Mouse (Mus musculus) testis, adult 2 months (tissue): ENCODE data around the gene Eva1c. TPM values are rescaled to one million over a fixed set of nuclear protein-coding genes. Genes with fewer than 3 reads are reported as not detected.
A peak's percentile ranks its signal among the peaks of the same experiment; 100 is the strongest.

Experiments used
- H3K27ac ChIP-seq: fragments of 200-500 bp; 2 replicates; pipeline ENCODE4 v1.5.1; 2012; ENCODE audit warnings: low read depth, low read length; ENCODE audit not compliant: control insufficient read depth, insufficient read depth
- H3K27me3 ChIP-seq: fragments of 200-500 bp; 2 replicates; pipeline ENCODE4 v1.6.1; 2012; ENCODE audit warnings: mild to moderate bottlenecking, low read length, moderate library complexity; ENCODE audit not compliant: control insufficient read depth, insufficient read depth
- H3K36me3 ChIP-seq: fragments of 200-500 bp; 2 replicates; pipeline ENCODE4 v1.6.1; 2012; ENCODE audit warnings: mild to moderate bottlenecking, low read length; ENCODE audit not compliant: control insufficient read depth, insufficient read depth
- H3K4me1 ChIP-seq: fragments of 200-500 bp; 2 replicates; pipeline ENCODE4 v1.6.1; 2012; ENCODE audit warnings: low read length; ENCODE audit not compliant: control insufficient read depth, insufficient read depth
- H3K4me3 ChIP-seq: fragments of 200-500 bp; 2 replicates; pipeline ENCODE4 v1.5.1; 2012; ENCODE audit warnings: low read depth, mild to moderate bottlenecking, low read length, moderate library complexity, mixed read lengths; ENCODE audit not compliant: control insufficient read depth
- CTCF ChIP-seq: fragments of 200-500 bp; IDR thresholded peaks from 2 replicates; pipeline ENCODE4 v1.5.1; 2012; ENCODE audit warnings: low read depth, mild to moderate bottlenecking, inconsistent platforms, low read length, moderate library complexity; ENCODE audit not compliant: control insufficient read depth, insufficient read depth, insufficient replicate concordance
- POLR2A ChIP-seq: fragments of 200-500 bp; IDR thresholded peaks from 2 replicates; pipeline ENCODE4 v1.6.1; 2012; ENCODE audit warnings: low read depth, mild to moderate bottlenecking, inconsistent platforms, low read length, moderate library complexity; ENCODE audit not compliant: control insufficient read depth
- polyA plus RNA-seq: library from polyadenylated mRNA; depleted of rRNA; stranded (reverse); fragments of >200 nt; gene quantifications from 2 replicates; pipeline ENCODE4 v1.2.3, GENCODE M21; 2012

Gene Eva1c
- polyA plus RNA-seq, 1 experiment = 40.0 TPM

GRCm38 (mm10) chr16:90868129-90868528 is 41.6 kb downstream of the Eva1c start:
- Histone ChIP-seq H3K4me1 (no peaks in the 10 kb centered on the region), H3K27ac (no peak overlapping the region)

DNA sequence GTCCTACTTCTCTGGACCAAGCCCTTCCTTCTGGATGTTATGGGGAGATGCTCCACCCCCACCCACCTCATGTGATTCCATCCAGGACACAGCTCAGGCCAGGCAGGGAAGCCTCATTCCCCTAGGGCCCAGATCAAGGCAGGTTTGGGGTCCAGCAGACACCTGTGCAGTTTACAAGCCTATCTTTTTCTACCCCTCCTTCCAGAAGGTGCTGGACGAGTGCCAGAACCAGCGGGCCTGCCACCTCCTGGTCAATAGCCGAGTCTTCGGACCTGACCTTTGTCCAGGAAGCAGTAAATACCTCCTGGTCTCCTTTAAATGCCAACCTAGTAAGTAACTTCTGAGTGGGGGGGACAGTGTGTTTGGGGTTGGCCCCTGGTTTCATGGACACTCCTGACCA is 42.8 kb downstream of the Eva1c start:
- H3K27me3 ChIP-seq = no peaks in the 10 kb centered on the region
- no peak overlapping the region for H3K4me3 ChIP-seq
- TF ChIP-seq POLR2A (no peak), CTCF (no peak)
- no peaks in the 10 kb centered on the region for H3K4me1 ChIP-seq
- no peaks in the 10 kb centered on the region for H3K36me3 ChIP-seq
- H3K27ac ChIP-seq = no peak overlapping the region

More at GRCm38 (mm10) chr16:90868129-90868528, 41.6 kb downstream of the Eva1c start:
- Histone ChIP-seq H3K4me3 (no peak overlapping the region), H3K27me3 (no peaks in the 10 kb centered on the region), H3K36me3 (no peaks in the 10 kb centered on the region)
- TF ChIP-seq POLR2A (no peak), CTCF (no peak)

DNA sequence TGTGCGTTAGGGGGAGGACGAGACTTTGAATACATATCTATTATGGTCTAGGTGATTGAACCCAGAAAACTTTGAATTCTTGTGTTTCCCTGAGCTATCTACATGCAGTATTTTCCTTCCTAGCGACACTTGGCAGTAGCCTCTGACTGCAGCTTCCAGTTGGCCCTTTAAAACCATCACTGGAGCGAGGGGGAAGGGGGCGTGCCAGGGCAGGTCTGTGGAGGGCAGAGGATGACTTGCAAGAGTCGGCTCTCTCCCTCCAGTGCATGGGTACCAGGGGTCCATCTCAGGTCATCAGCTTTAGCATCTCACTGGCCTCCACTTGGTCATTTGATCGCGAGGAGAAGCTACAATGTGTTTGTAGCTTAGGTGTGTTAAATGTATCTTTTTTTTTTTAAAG is 46.4 kb downstream of the Eva1c start:
- no peak overlapping the region for H3K27ac ChIP-seq
- H3K4me3 ChIP-seq = no peak overlapping the region
- TF ChIP-seq POLR2A = no peak
- TF ChIP-seq CTCF = no peak
- H3K36me3 ChIP-seq = no peaks in the 10 kb centered on the region
- peaks cover 3% of the 10 kb centered on the region; the same call in 1 of the 2 replicates for H3K4me1 ChIP-seq
- H3K27me3 ChIP-seq = no peaks in the 10 kb centered on the region

- Histone ChIP-seq H3K4me3 (no peak overlapping the region), H3K36me3 (no peaks in the 10 kb centered on the region), H3K27ac (no peak overlapping the region), H3K27me3 (no peaks in the 10 kb centered on the region), H3K4me1 (peaks cover 3% of the 10 kb centered on the region; the same call in 1 of the 2 replicates)
- no peak for TF ChIP-seq POLR2A
- TF ChIP-seq CTCF = no peak
These were observed 48.0 kb downstream of the Eva1c start for GRCm38 (mm10) chr16:90874536-90874935.

DNA sequence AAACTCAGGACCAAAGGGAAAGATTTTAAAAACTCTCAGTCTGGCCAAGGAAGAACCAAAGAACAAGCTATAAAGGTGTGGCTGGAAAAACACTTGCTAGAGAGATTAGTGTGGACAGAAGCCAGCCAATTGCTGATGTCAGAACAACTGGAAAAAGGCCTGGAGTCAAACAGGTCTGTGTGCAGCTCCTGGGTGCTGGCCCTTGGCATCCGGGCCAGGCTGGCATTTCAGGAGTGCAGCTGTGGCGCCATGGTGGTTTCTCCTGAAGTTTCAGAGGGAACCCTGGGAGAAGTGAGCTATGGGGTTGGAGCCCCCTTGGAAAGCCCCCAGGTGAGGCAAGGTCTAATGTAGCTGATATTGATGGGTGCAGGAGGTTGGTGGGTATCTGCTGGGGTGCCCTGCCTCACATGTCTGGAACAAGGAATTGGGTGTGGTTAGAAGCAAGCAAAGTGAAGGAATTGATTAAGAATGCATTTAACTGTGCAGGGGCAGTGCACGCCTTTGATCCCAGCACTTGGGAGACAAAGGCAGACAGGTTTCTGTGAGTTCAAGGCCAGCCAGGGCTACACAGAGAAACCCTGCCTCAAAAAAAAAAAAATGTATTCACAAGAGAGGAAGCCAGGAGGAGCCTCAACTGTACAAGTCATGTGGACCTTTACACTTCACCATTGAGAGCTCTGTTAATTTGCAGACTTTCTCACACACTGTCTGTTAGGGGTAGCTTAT is 51.8 kb downstream of the Eva1c start:
- Histone ChIP-seq H3K27ac (no peak overlapping the region), H3K36me3 (no peaks in the 10 kb centered on the region), H3K27me3 (no peaks in the 10 kb centered on the region), H3K4me1 (peaks cover 3% of the 10 kb centered on the region; the same call in 1 of the 2 replicates), H3K4me3 (no peak overlapping the region)
- TF ChIP-seq CTCF (no peak), POLR2A (no peak)

GRCm38 (mm10) chr16:90882501-90882977 is 56.0 kb downstream of the Eva1c start:
- Histone ChIP-seq H3K36me3 (no peaks in the 10 kb centered on the region), H3K27me3 (no peaks in the 10 kb centered on the region), H3K4me3 (no peak overlapping the region), H3K27ac (peak overlapping the region; percentile 20; the same call in 1 of the 2 replicates), H3K4me1 (peaks cover 12% of the 10 kb centered on the region)
- TF ChIP-seq CTCF = no peak
- no peak for TF ChIP-seq POLR2A

GRCm38 (mm10) chr16:90885351-90885750 is 58.8 kb downstream of the Eva1c start:
- H3K4me3 ChIP-seq = no peak overlapping the region
- TF ChIP-seq POLR2A (no peak), CTCF (no peak)
- no peak overlapping the region for H3K27ac ChIP-seq
- H3K36me3 ChIP-seq = no peaks in the 10 kb centered on the region
- no peaks in the 10 kb centered on the region for H3K27me3 ChIP-seq
- H3K4me1 ChIP-seq = peaks cover 12% of the 10 kb centered on the region
